Mouse (Mus musculus) forebrain, postnatal 0 days (tissue): ENCODE results near the gene Dyx1c1. TPM values are rescaled to one million over a fixed set of nuclear protein-coding genes. Genes with fewer than 3 reads are reported as not detected.

ENCODE experiments used
- ATAC-seq: fragments of 200-750 bp; cut with Nextera tagmentation; 2 replicates; pipeline ENCODE4 v1.8.0; 2017; ENCODE audit warnings: mild to moderate bottlenecking, moderate library complexity
- DNase-seq: peaks from one replicate; pipeline ENCODE4 v3.0.0-alpha.2; 2015
- H3K27ac ChIP-seq: fragments of 300-500 bp; sonication (generic); 2 replicates; pipeline ENCODE4 v1.5.1; 2014; ENCODE audit warnings: low read depth, mild to moderate bottlenecking, antibody characterized with exemption, low read length, moderate library complexity, mixed read lengths
- H3K27me3 ChIP-seq: fragments of 300-500 bp; sonication (generic); 2 replicates; pipeline ENCODE4 v1.6.1; 2014; ENCODE audit warnings: mild to moderate bottlenecking, low read length, mixed read lengths; ENCODE audit not compliant: insufficient read depth
- H3K36me3 ChIP-seq: fragments of 300-500 bp; sonication (generic); 2 replicates; pipeline ENCODE4 v1.6.1; 2014; ENCODE audit warnings: mild to moderate bottlenecking, moderate library complexity; ENCODE audit not compliant: insufficient read depth
- H3K4me1 ChIP-seq: fragments of 300-500 bp; sonication (generic); 2 replicates; pipeline ENCODE4 v1.6.1; 2014; ENCODE audit warnings: antibody characterized with exemption; ENCODE audit not compliant: insufficient read depth
- H3K4me2 ChIP-seq: fragments of 300-500 bp; sonication (generic); 2 replicates; pipeline ENCODE4 v1.6.1; 2014; ENCODE audit warnings: low read depth, mild to moderate bottlenecking, moderate library complexity
- H3K4me3 ChIP-seq: fragments of 300-500 bp; sonication (generic); 2 replicates; pipeline ENCODE4 v1.5.1; 2014; ENCODE audit warnings: low read depth, low read length, mixed read lengths
- H3K9ac ChIP-seq: fragments of 300-500 bp; sonication (generic); 2 replicates; pipeline ENCODE4 v1.6.1; 2014; ENCODE audit warnings: mild to moderate bottlenecking
- H3K9me3 ChIP-seq: fragments of 300-500 bp; sonication (generic); 2 replicates; pipeline ENCODE4 v1.6.1; 2016; ENCODE audit warnings: low read length
- CTCF ChIP-seq: sonication (generic); IDR thresholded peaks from 2 replicates; pipeline ENCODE4 v1.5.1; 2016; ENCODE audit warnings: antibody characterized with exemption, control low read depth, low read depth
- WGBS: fragments of 180-500 bp; shearing (Covaris S2); extraction: QIAGEN DNeasy Blood & Tissue Kit; methylation state at CpG from one replicate; pipeline ENCODE4 v1.1.7; 2014; 5-methylcytosine and 5-hydroxymethylcytosine counted together
- polyA plus RNA-seq: library from polyadenylated mRNA; unstranded; fragments of >200 nt; fragmentation: Nextera tagmentation; extraction: Ambion mirVana; gene quantifications from 2 replicates; pipeline ENCODE4 v1.2.1, GENCODE M21; 2015
- total RNA-seq: library from RNA; depleted of rRNA; stranded (reverse); fragments of >200 nt; gene quantifications from 2 replicates; pipeline ENCODE4 v1.2.3, GENCODE M21; 2014

Gene Dyx1c1
- total and polyA plus RNA-seq, 2 experiments from 2014 or later, result 2.9 to 3.2 TPM

DNA sequence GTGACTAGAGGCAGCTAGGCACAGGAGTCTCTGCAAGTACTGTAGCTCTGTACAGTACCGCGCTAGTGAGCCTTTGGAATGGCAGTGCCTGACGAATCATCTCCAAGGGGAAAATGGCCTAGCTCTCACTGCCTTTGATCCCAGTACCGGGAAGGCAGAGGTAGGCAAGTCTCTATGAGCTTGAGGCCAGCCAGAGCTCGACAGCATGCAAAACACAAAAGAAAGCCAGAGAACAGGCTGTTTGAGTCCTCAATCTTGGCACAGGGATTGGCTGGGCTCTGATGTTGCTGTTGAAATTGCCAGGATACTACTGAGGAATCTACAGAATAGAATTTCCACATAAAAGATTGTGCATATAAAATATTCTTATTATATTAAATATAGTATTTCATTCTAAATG is 13.8 kb downstream of the Dyx1c1 start:
- Histone ChIP-seq H3K4me2 (no peak overlapping the region), H3K36me3 (no peaks in the 10 kb centered on the region), H3K9ac (no peak overlapping the region), H3K4me3 (no peak overlapping the region), H3K4me1 (no peaks in the 10 kb centered on the region), H3K27ac (no peak overlapping the region), H3K9me3 (no peaks in the 10 kb centered on the region), H3K27me3 (no peaks in the 10 kb centered on the region)
- DNase-seq, result peak; percentile 36
- 66% methylated on average over 5 of the region's 5 CpGs for WGBS
- ATAC-seq, result no peak
- no peak for TF ChIP-seq CTCF

DNA sequence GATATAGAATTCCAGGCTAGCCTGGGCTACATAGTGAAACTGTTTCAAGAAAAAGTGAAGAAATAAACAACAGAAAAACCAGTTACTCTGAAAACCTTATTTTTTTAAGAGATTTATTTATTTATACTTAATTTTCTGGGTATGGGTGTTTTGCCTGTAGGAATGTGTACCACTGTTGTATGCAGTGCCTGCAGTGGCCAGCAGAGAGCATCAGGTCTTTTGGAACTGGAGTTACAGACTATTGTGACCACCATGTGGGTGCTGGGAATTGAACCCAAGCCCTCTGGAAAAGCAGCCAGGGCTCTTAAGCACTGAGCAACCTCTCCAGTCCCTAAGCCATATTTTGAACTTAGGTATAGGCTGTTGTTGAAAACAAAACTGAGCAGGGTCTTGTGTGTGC is 14.4 kb downstream of the Dyx1c1 start:
- no peaks in the 10 kb centered on the region for H3K27me3 ChIP-seq
- DNase-seq (no peak), ATAC-seq (no peak)
- no peak overlapping the region for H3K9ac ChIP-seq
- no peaks in the 10 kb centered on the region for H3K9me3 ChIP-seq
- H3K27ac ChIP-seq, result no peak overlapping the region
- H3K4me3 ChIP-seq, result no peak overlapping the region
- TF ChIP-seq CTCF, result 0 out of 2 replicates have a peak, but pooled peaks have one; percentile 19
- no peaks in the 10 kb centered on the region for H3K4me1 ChIP-seq
- H3K36me3 ChIP-seq, result no peaks in the 10 kb centered on the region
- no peak overlapping the region for H3K4me2 ChIP-seq

DNA sequence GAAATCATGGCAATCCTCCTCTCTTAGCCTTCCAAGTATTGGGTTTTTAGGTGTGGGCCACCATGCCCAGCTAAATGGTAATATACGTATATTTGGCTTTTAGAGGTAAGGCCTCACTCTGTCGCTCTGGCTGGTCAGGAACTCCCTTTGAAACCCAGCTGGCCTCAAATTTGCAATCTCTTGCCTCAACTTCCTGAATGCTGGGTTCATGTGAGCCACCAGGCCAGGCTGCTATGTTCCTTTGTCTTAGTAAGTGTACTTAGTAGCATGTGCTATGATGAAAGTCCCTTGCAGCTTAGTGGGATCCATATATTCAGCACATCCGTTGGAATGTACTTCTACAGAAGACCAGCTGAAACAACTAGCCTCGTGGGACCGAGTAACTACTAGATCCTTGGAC is 16.1 kb downstream of the Dyx1c1 start:
- H3K36me3 ChIP-seq, result no peaks in the 10 kb centered on the region
- H3K4me1 ChIP-seq, result no peaks in the 10 kb centered on the region
- DNase-seq (no peak), ATAC-seq (no peak)
- 84% methylated on average over 5 of the region's 5 CpGs for WGBS
- no peaks in the 10 kb centered on the region for H3K27me3 ChIP-seq
- H3K9me3 ChIP-seq, result no peaks in the 10 kb centered on the region
- TF ChIP-seq CTCF, result no peak
- H3K4me2 ChIP-seq, result no peak overlapping the region
- no peak overlapping the region for H3K27ac ChIP-seq
- no peak overlapping the region for H3K4me3 ChIP-seq
- H3K9ac ChIP-seq, result no peak overlapping the region

DNA sequence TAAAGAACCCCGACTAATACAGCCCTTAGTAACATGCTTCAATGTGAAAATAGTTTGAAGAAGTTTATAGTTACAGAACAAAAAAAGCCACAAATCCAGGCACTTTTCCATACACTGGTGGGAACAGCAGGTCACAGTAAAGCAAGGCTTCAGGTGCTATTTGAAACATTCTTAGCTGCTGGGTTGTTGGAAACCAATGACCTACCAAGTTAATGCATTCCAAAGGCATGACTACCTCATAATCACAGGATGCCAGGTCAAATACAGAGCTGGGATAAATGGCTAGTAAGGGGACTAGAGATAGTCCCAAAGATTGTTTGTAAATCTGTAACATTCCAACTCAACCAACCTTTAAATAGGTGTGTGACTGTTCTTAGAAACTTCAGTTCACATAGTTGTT is 16.7 kb downstream of the Dyx1c1 start:
- H3K4me3 ChIP-seq, result no peak overlapping the region
- H3K27ac ChIP-seq, result no peak overlapping the region
- TF ChIP-seq CTCF, result no peak
- ATAC-seq (no peak), DNase-seq (no peak)
- no peak overlapping the region for H3K9ac ChIP-seq
- H3K27me3 ChIP-seq, result no peaks in the 10 kb centered on the region
- no peaks in the 10 kb centered on the region for H3K9me3 ChIP-seq
- 98% methylated on average over 1 of the region's 1 CpGs for WGBS
- no peaks in the 10 kb centered on the region for H3K36me3 ChIP-seq
- no peak overlapping the region for H3K4me2 ChIP-seq
- no peaks in the 10 kb centered on the region for H3K4me1 ChIP-seq

DNA sequence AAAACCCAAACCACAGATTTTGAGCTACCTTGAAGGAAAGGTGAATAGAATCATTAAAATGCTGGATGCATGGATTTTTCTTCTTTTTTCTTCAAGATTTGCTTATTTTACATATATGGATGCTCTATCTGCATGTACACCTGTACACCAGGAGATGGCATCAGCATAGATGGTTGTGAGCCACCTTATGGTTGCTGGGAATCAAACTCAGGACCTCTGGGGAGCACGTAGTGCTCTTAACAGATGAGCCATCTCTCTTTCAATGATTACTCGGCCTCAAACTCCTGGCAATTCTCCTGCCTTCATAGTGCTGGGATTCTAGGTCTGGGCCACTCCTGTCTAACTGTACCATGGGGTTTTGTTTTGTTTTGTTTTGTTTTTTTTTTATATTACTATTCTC is 24.5 kb downstream of the Dyx1c1 start:
- H3K27ac ChIP-seq, result no peak overlapping the region
- ATAC-seq (no peak), DNase-seq (no peak)
- H3K9me3 ChIP-seq, result no peaks in the 10 kb centered on the region
- H3K4me1 ChIP-seq, result peaks cover 20% of the 10 kb centered on the region; the same call in 1 of the 2 replicates
- peak; percentile 10; the same call in 1 of the 2 replicates for TF ChIP-seq CTCF
- no peak overlapping the region for H3K4me2 ChIP-seq
- WGBS, result 74% methylated on average over 2 of the region's 2 CpGs
- H3K27me3 ChIP-seq, result no peaks in the 10 kb centered on the region
- H3K36me3 ChIP-seq, result no peaks in the 10 kb centered on the region
- no peak overlapping the region for H3K4me3 ChIP-seq
- no peak overlapping the region for H3K9ac ChIP-seq

DNA sequence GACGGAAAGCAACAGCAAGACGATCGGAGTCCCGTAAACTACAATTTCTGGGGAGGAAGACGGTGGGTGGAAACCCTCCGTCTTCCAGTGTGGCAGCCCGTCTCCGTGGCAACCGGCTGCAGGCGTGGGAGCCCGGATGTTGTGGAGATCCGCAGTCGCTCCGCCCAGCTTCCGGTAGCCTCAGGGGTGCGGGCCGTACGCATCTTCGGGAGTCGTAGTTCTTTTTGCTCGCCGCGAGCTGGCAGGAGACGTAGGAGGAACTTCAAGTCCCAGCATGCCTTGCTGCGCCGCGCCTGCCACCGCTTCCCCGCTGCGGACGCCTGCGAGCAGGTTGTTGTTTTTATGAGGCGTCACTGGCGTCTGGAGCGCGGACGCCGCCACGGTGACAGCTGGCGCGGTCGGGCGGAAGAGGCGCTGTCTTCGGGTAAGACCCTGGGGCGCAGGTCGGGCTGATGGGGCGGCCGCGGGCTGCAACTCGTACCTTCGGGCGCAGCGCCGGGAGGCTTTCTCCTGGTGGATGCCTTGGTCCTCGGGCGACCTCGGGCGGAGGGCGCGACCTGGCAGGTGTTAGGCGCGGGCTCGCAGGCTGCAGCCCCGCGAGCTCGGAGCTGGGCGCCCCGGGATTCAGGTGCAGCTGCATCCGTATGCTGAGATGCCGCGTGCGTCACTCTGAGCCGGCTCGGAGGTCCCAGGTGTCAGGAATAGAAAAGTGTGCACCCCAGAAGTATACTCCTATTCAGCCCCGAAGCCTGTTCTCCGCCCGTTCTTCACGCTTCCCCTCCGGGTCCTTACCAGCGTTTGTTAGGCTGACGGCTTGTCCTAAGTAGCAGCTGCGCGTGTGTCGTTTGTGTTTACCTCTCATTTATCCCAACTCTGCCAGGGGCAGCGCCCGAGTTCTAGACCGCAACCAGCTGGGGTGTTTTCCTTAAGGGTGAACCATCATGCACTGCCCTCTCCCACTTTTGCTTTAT is 26.9 kb downstream of the Dyx1c1 start, which contains the start of the genes Ccpg1os and Ccpg1:
Gene Ccpg1os, minus strand, starts transcription at position 133 of the 971 bp plus-strand sequence.
Gene Ccpg1, plus strand, starts transcription at position 180 of the 971 bp plus-strand sequence.
- DNase-seq, result peak; percentile 98
- H3K9me3 ChIP-seq, result no peaks in the 10 kb centered on the region
- H3K4me3 ChIP-seq, result peak within 1 kb of the TSS; percentile 94
- TF ChIP-seq CTCF, result peak; percentile 43; the same call in 1 of the 2 replicates
- peak; percentile 100 for ATAC-seq
- peak within 1 kb of the TSS; percentile 85 for H3K4me2 ChIP-seq
- H3K36me3 ChIP-seq, result no peaks in the 10 kb centered on the region
- peak within 1 kb of the TSS; percentile 85 for H3K9ac ChIP-seq
- H3K27ac ChIP-seq, result peak within 1 kb of the TSS; percentile 92
- no peaks in the 10 kb centered on the region for H3K27me3 ChIP-seq
- 3% methylated on average over 83 of the region's 88 CpGs for WGBS
- peaks cover 20% of the 10 kb centered on the region; the same call in 1 of the 2 replicates for H3K4me1 ChIP-seq

DNA sequence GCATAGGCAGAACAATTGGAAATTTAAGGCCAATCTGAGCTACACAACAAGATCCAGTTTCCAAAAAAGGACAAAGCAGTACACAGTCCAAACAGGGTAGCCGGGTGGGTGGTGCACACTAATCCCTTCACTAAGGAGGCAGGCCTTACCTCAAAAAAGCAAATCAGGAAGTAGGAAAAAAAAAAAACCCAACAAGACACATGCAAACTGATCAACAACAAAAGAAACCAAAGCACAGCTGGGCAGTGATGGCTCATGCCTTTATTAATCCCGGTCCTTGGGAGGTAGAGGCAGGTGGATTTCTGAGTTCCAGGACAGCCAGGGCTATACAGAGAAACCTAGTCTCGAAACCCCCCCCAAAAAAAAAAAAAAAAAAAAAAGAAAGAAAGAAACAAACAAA is 29.1 kb downstream of the Dyx1c1 start:
- TF ChIP-seq CTCF, result no peak
- no peak for ATAC-seq
- Histone ChIP-seq H3K9me3 (no peaks in the 10 kb centered on the region), H3K27ac (no peak overlapping the region), H3K36me3 (no peaks in the 10 kb centered on the region), H3K4me1 (peaks cover 20% of the 10 kb centered on the region; the same call in 1 of the 2 replicates), H3K9ac (no peak overlapping the region), H3K4me2 (no peak overlapping the region), H3K27me3 (no peaks in the 10 kb centered on the region), H3K4me3 (no peak overlapping the region)
- WGBS, result 54% methylated on average over 3 of the region's 3 CpGs
- no peak for DNase-seq
